Mouse (Mus musculus): ENCODE results near the gene Scd1.

GRCm38 (mm10) chr19:44372969-44373368 is 34.7 kb downstream of the Scd1 start:
- no peak for TF ChIP-seq POLR2A (IDR thresholded peaks at IDR 0.05; ENCODE audit: control insufficient read depth, low read depth, low read length)
- peak; percentile 66; the same call in 1 of the 2 replicates for TF ChIP-seq CTCF (IDR thresholded peaks at IDR 0.05; ENCODE audit: control insufficient read depth, insufficient read depth, insufficient replicate concordance, low read depth, low read length)

Measured in testis, adult 2 months (tissue).